Mouse (Mus musculus) kidney, adult 8-10 months (tissue): ENCODE measurements around the gene Acad12.
"Not testable (repeated sequence)": the region's sequence is repeated elsewhere in the genome, so short reads cannot be mapped to it uniquely, and the experiment has no call there.

Experiments used
- DNase-seq, 2 experiments: peaks; one replicate each; pipeline ENCODE4 v3.0.0; 2022

Acad12 gene

DNA sequence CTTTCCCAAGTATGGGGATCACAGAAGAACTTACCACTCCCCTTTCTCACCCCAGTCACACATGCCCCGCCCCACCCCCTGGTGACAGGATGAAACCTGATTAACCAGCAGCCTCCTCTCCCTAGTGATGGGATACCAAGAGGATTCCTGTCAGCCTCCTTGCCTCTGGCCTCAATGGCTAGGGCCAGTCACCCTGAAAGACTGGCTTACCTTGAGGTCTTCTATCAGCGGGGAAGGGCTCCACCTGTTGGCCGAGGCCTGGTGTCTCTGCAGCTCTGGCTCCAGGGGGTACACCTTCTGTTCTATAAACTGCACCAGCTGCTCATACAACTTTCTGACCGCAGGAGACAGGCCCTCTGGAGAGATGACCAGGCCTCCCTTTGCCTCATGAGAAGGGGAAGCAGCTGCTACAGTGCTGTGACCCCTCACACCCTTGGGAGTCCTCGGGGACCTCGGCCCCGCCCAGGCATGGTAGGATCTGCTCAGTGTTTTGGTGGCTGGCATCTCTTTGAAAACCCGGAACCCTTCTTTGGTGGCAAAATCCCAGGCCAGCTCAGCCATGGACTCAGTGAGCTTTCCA is 9.1 kb downstream of the Acad12 start:
- not testable (repeated sequence) for DNase-seq

DNA sequence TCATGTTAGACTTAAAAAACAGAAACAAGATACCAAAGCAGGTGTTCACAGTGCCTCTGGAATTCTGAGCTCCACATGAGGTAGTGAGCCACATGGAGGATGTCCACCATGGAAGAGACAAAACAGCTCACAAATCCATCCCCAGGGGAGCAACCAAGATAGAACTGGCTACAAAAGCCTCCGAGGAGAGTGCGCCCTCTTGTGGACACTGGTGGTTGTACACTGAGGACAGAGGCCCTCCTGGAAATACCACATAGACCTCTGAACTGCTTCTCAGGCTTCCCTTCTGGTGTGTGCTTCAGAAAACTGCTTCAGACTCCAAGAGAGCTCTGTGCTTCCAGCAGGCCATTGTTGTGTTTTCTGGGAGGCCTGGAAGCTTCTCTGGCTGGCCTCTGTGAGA is 12.6 kb downstream of the Acad12 start:
- DNase-seq, result peak; percentile 62 to 85

DNA sequence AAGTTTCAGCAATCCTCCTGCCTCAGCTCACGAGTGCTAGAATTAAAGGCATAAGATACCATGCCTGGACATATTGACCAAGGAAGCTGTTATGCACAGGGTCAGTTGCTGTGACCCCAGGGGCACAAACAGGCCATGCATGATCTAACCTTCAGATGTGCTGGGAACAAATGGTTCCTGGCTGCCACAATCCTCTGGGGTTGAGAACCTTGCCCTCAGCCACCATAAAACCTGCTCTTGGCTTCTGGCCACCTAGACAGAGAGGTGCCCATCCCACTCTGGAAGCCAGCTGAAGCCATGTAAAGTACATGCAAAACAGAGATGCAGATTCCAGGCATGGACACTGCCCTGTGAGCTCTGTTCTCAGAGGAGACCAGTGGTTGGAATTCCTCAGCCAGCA is 14.9 kb downstream of the Acad12 start:
- peak in 1 of 2 experiments; percentile 45 for DNase-seq

DNA sequence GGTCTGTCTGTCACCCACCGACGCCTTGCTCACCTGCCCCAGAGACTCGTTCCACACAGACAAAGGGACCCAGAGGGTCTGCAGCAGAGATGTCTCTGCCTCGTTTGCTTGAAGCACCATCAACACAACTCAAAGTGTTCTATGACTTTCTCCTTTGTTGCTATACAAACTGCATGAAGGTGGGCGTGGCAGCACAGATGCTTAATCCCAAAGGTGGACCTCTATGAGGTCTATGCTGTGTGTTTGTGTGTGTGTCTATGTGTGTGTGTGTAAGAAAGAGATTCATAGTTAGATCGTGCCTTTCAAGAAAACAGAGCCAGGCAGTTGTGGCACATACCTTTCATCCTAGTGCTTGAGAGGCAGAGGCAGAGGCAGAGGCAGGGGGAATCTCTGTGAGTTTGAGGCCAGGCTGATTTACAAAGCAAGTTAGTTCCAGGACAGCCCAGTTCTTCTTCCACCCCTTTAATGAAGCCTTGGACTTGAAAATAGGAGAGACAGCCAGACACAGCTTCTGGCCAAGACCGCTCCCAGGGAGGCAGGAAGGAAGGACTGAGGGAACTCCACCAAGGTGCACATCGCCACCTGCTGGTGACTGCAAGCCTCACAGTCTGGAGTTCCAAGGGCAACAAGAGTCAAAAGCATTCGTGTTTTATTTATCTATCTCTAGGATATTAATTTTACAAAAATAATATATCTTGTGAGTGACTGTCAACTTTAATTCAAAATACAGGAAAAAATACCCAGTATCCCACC is 17.0 kb downstream of the Acad12 start:
- peak; percentile 88 to 94 for DNase-seq

DNA sequence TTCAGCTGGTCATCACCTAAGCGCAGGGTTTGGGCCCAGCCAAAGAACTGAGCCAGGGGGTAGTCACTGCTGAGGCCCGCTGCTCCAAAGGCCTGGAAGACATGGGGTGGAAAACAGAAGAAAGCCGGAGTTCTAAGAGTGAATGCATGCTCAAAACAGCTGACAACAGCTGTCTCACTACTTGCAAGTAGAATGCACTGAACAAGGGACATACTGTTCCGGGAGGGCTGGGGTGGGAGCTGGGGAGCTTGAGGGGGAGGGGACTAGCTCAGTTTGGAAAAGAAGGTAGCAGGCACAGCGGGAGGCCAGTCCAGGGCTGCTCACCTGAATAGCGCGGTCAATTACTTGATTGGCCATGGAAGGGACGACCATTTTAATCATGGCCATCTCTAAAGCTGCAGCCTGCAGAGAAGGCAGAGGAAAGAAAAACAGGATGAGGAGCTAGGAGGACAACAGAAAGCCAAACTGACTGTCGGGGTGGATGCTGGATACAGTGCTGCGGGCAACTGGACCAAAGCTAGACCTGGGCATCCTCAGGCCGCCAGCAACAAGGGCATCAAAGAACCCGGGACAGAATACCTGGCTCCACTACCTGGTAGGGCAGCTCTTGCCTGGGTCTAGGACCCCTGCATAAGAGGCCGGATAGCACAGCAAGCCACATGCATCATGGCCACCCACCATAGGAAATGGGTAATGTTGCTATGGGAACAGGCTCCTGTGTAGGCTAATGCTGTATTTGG is 19.7 kb downstream of the Acad12 start:
- DNase-seq, result no peak

DNA sequence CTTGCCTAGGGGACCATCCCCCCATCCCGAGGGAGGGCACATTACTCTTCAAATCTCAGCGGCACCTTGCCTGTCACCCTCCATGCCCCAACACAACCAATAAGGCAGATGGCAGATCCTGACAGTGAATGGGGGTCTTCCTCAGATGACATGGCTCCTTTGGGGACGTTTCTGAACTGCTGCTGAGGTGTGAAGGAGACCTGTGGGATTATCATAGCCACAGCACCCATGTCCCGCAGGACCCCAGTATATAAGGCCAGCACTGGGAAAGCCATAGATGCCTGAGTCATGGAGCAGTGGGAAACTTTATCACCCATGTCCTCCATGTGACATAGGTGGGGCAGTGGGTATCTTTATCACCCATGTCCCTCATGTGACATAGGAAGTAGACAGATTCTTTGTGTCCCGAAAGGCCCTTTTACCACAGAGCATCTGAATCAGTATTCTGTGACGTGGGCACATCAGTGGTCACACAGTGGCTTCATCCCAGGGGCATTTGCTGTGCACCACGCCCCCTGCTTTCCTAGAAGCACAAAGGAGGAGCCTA is 20.7 kb downstream of the Acad12 start:
- no peak for DNase-seq

DNA sequence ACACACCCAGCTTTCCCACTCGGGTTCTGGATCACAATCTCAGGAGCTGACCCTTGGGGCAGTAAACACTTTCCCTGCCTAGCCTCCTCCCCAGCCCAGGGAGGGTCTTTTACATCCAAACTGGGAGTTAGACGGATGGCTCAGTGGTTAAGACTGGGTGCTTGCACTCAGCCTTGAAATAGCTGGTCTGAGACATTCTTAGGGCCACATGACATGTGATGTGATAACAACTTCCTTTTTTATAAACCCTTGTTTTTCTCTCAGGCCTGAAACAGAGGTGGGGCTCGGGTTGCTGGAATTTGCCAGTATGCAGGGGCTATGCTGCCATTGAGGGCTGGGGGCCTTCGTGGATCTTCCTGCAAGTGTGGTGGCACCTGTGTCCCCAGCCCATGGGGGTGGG is 21.4 kb downstream of the Acad12 start:
- DNase-seq, result no peak

DNA sequence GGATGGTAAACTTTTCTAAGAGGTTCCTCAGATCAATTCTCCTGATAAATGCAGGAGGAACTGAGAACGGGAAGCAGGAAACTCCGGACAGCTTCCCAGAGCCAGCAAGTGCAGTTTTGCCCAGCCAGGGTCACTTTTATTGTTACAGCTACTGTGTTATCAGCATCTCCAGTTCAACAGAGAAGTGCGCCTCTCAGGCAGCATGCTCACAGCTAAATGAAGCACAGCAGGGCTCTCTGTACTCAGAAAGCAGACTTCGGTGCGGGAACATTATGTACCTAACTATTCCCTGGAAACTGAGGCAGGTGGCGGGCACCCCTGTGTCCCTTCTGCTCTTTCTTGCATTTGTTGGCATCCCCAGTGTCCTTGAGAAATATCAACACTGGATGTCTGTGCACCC is 22.5 kb downstream of the Acad12 start:
- DNase-seq, result no peak

DNA sequence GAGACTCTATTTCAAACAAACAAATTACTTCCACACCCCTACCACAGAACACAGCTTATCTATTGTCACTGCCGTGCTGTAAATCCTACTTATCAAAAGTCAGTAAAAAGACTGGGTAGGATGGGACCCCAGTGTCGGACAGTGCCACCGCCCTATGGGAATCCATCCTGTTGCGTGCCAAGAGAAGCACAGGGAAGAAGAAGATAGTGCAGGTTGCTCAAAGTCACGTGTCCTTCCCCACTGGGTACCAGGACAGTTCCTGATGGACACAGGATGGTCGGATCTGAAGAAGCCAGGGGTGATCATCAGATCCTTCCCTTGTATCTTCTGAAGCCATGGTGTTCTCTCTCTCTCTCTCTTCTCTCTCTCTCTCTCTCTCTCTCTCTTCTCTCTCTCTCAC is 23.0 kb downstream of the Acad12 start:
- no peak for DNase-seq

DNA sequence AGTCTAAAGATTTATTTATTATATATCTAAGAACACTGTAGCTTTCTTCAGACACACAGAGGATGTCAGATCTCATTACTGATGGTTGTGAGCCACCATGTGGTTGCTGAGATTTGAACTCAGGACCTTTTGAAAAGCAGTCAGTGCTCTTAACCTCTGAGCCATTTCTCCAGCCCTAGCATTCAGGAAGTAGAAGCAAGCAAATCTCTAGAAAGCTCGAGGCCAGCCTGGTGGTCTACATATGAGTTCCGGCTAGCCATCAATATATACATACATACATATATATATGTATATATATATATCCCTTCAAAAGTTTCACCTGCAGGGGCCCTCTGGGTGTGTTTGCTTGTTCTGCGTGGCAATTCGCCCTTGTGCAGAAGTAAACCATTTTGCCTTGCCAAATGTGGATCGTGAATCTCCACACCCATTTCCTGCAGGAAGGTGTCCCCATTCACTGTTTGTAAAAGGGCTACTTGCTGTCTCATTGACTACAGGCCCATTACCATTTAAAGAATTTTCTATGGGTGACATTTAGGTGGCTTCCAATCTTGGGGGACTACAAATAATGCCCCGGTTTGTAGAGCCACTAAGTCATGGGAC is 23.9 kb downstream of the Acad12 start:
- no peak for DNase-seq

DNA sequence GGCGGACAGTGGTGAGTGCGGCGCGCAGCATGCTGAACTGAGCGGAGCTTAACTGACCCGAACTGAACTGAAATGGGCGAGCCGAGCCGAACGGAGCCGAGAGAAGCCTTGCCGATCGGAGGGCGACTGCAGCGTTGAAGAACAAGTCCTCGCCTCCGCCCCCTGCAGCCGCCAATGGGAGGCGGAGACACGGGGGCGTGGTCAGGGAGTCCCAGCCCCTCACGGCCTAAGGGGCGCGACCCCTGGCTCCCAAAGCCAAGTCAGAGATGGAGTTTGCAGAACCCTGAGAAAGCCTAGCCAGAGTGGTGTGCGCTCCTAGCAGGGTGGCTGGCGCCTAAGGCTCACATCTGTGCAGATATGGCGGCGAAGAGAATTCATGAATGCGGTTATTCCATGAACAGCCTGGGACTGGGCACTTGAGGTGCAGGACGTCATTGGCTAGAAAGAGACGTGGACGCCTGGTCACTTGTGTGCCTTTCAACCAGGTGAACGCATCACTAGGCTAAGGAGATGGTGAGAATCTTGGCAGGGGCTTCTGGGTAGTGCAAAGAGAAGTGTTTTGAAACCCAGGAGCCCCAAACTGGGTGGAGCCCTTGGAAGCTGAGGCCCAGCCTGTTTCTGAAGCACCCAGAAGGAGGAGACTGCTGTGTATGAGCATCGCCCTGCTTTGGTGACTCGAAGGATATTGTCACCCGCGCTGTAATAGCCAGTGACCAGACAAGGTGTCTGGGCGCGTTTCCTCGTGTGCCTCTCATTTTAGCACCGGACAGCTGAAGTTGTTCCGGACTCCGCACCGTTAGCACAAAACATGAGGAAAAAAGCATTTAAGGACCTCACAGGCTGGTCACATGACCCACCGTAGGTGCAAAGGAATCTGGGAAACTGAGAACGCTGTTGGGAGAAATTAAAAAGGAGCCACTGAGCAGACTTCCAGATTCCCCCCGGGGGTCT is 25.0 kb downstream of the Acad12 start, which contains the start of gene Aldh2:
TSS of gene Aldh2 (minus strand) at position 374 of the 951 bp plus-strand sequence.
- peak; percentile 90 to 91 for DNase-seq

DNA sequence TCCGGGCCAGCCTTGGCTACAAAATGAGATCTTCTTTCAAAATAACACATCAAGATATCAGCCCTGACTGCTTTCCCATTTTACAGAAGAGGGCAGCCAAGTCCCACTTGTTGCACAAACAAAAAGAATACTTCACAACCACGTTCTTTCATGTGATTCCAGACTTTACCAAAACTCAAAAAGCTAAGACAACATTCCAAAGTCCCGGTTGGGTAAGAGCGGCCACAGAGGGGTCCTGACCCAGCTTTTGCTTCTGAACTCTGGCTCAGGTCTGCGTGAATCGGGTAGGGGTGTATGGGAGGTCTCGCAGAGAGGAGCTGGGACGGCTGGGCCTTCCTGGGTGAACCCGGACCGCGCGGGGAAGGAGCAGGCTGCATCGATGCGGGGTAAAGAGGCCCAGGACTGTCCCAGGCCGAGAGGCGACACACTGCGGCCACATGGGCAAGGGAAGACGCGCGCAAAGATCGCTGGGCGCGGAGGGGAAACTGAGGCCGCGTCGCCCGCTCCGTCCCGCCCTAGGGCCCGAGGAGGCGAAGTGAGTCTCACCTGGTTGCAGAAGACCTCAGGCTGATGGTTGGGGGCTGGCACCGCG is 25.8 kb downstream of the Acad12 start:
- no peak for DNase-seq

DNA sequence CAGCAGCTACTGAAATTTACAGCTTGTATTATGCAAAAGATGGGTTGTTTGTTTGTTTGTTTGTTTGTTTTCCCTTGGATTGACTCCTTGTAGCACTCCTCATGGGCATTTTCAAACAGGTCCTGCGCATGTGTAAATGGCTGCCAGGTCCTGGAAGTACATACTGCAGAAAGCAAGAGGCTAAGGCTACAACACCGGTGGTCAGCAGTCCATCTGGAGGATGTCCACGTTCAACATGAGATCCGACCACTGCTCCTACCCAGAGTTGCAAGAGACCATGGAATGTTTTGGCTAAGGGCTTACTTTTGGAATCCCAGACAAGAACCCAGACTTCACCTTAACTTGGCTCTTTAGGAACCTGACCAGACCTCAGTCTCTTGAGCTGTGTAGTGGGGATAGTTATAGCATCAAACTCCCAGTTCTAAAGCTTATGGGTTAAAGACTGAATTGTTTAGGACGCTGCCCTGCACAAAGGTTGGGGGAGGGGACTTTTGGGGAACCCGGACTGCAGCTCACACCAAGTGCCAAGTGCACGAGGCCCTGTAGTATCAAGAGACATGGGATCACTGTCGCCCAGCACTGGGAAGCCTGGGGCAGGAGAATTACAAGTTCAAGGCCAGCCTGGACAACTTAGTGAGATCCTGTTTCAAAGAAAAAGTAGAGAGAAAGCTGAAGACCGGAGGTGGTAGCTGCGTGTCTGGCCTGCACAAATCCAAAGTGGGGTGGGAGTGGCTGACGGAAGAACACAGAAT is 26.5 kb downstream of the Acad12 start:
- DNase-seq, result no peak

DNA sequence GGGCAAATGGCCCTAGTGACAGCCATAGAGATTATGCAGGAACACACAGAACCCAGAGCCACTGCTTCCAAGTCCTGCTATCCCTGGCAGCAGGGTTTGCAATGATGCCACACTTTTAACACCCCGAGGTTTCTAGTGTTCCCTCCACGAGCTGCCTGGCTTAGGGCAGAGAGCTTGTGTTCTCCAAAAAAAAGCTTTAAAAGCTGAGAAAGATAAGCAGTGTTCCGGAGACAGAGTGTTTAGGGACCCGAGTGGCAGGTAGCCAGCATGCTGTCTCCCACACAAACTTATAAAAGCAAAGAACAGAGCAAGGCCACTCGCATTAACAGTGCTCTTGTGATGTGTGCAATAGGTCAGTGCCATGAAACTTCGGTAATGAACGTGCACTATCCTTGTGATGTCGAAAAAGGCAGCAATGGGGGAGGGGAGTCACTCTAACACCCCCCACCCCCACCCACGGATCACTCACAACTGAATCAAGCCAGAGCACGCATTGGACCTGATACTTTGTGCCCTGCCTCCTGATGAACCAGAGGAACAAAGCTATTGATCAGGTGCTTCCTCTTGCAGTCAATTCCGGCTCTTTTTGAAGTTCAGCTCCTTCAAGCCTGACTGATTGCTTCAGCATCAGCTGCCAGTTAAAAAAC is 27.2 kb downstream of the Acad12 start:
- no peak for DNase-seq

DNA sequence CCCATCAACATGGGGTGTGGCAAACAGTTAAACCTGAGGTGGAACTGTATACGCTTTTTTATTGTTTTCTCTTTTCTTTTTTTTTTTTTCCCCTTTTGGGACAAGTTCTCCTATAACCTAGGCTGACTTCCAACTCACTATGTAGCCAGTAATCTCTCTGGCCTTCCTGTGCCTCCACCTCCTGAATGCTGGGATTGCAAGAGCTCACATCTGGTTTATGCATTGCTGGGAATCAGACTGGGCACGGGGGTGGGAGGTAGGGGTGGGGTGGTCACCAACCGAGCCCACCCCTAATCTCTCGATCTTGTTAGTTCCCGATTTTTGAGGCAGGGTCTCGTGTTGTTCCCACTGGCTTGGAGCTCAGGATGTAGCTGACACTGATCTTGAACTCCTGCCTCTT is 28.8 kb downstream of the Acad12 start:
- DNase-seq, result no peak

DNA sequence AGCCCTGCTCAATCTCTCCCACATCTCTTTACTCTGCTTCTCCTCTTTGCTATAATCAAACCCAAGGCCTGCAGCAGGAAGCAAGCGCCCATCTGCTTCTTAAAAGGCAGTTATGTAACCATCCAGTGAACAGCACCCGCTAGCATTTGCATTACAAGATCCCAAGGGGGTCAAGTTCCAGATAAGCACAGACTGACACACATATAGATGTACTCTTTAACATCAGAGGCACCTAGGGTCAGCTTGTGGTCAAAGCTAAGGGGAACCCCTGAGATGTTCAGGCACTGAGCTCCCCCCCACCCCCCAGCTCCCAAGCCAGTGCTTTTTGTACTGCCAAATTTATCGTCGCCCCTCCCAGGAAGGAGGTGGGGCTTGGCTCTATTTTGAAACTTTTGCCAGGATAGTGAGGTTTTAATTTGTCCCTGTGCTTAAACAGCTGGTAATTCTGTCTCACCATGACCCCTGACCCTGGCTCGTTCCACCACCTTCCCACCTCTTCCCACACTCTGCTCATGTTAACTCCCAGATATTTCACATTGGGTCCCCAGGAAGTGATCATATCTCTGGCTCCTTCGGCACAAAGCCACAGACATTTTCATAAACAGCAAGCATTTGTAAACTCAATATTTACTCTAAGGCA is 32.2 kb downstream of the Acad12 start:
- peak in 1 of 2 experiments; percentile 47 for DNase-seq

DNA sequence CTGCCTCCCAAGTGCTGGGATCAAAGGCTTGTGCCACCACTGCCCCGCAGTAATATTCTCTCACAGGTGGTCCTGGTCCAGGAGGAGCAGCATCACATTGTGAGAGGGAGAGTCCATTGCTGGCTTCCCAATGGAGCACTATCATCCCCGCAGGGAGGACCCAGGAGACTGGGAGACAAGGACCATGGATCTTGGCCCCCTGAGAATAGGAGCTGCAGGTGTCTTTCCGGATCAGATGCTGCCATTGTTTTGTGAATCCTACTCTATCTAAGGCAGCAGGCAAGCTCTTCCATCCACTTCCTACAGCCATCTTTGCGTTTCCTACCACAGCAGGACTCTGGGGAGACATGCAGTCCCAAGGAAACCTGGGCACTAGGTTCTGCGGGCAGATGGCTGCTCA is 33.0 kb downstream of the Acad12 start:
- DNase-seq, result no peak

DNA sequence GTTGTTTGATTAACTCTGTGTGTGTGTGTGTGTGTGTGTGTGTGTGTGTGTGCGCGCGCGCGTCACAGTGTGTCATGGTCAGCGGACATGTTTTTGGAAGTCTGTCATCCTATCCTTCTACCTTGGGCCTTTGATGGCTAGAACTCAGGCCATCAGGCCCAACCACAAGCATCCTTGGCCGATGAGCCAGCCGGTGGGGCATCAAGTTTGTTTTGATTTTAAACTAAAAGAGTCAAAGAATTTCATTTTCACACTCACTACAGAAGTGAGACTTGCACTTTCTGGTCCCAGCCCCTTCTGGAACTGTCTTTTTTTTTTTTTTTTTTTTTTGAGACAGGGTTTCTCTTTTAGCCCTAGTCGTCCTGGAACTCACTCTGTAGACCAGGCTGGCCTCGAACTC is 33.7 kb downstream of the Acad12 start:
- no peak for DNase-seq

DNA sequence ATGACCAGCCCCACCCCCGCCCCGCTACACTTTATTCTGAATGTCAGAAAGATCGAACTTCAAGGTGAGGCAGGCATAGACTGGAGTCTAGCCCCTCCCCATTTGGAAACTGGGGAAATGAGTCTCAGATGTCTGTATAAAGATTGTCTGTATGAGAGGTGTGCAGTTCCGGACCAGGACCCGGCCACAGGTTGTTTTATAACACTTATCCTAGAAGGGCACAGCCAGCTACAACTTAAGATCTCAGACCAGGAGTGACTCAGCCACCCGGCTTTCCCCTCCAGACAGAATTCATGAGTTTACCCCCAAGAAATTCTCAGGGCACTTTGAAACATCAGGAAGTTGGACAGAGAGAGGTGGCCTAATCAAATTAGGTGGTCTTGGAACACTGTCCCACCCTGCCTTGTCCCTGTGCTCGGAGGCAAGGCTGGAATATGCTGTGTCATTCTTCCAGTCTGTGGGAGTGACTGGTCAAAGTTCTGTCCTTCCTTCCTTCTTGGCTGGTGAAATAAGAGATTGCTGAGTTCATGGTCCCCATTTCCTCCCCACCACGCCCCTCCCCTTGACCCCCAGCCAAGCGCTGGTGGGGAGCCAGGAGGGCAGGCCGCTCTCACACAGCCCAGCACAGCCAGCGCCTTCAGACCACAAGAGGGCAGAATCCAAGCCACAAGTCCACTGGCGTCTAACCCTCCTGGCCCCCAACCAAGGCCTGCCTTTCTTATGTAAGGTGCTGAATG is 34.8 kb downstream of the Acad12 start:
- peak; percentile 99 for DNase-seq
